Mouse (Mus musculus) heart, adult 2 months (tissue): ENCODE results near the gene Ackr3. TPM values are rescaled to one million over a fixed set of nuclear protein-coding genes. Genes with fewer than 3 reads are reported as not detected.

ENCODE experiments used
- DNase-seq, 2 experiments: peaks; one replicate each; pipeline ENCODE4 v3.0.0; 2021
- H3K27ac ChIP-seq: fragments of 200-600 bp; 2 replicates; pipeline ENCODE4 v1.8.1; 2022
- H3K27me3 ChIP-seq: fragments of 200-500 bp; 2 replicates; pipeline ENCODE4 v1.6.1; 2012; ENCODE audit warnings: mild to moderate bottlenecking, low read length, inconsistent platforms, mixed read lengths; ENCODE audit not compliant: control insufficient read depth, insufficient read depth
- H3K36me3 ChIP-seq: fragments of 200-500 bp; 2 replicates; pipeline ENCODE4 v1.6.1; 2012; ENCODE audit warnings: low read length, inconsistent platforms; ENCODE audit not compliant: control insufficient read depth, insufficient read depth
- H3K4me1 ChIP-seq: fragments of 200-500 bp; 2 replicates; pipeline ENCODE4 v1.6.1; 2011; ENCODE audit warnings: low read length; ENCODE audit not compliant: control insufficient read depth, insufficient read depth
- H3K4me3 ChIP-seq: fragments of 200-600 bp; 2 replicates; pipeline ENCODE4 v1.8.1; 2022
- H3K79me2 ChIP-seq: fragments of 200-500 bp; replicated peaks from 2 replicates; pipeline ENCODE4 v1.6.1; 2012; ENCODE audit warnings: mild to moderate bottlenecking, inconsistent platforms, low read length, moderate library complexity, mixed read lengths; ENCODE audit not compliant: control insufficient read depth, insufficient read depth
- H3K9ac ChIP-seq: fragments of 200-500 bp; 2 replicates; pipeline ENCODE4 v1.6.1; 2012; ENCODE audit warnings: low read depth, mild to moderate bottlenecking, control low read depth, inconsistent platforms, low read length, mixed read lengths
- CTCF ChIP-seq: fragments of 200-600 bp; IDR thresholded peaks from 2 replicates; pipeline ENCODE4 v1.8.1; 2022; ENCODE audit warnings: antibody characterized with exemption, mild to moderate bottlenecking, moderate library complexity
- EP300 ChIP-seq: fragments of 200-500 bp; IDR thresholded peaks from 2 replicates; pipeline ENCODE4 v1.6.1; 2011; ENCODE audit warnings: low read depth, low read length, control low read depth; ENCODE audit not compliant: insufficient read depth
- POLR2A ChIP-seq: fragments of 200-500 bp; IDR thresholded peaks from 2 replicates; pipeline ENCODE4 v1.6.1; 2011; ENCODE audit warnings: mild to moderate bottlenecking, low read depth, low read length, control low read depth; ENCODE audit not compliant: insufficient read depth
- WGBS: fragments of 180-500 bp; shearing (Covaris S2); methylation state at CpG from one replicate; pipeline ENCODE4 v1.1.7; 2018; 5-methylcytosine and 5-hydroxymethylcytosine counted together
- intact Hi-C: fragments of 180-260 bp; cut with DNase I; formaldehyde crosslinking; loops from one replicate; pipeline ENCODE4 v1.15.1; 2025
- polyA plus RNA-seq: library from polyadenylated mRNA; depleted of rRNA; stranded (reverse); fragments of >200 nt; gene quantifications from 2 replicates; pipeline ENCODE4 v1.2.3, GENCODE M21; 2012
- total RNA-seq, 2 experiments: library from RNA; stranded (reverse); gene quantifications; 2 replicates each; pipeline ENCODE4 v1.2.3; 2021

The Ackr3 gene
- total and polyA plus RNA-seq, 3 experiments: 56.5 to 186 (median 58.0) TPM

DNA sequence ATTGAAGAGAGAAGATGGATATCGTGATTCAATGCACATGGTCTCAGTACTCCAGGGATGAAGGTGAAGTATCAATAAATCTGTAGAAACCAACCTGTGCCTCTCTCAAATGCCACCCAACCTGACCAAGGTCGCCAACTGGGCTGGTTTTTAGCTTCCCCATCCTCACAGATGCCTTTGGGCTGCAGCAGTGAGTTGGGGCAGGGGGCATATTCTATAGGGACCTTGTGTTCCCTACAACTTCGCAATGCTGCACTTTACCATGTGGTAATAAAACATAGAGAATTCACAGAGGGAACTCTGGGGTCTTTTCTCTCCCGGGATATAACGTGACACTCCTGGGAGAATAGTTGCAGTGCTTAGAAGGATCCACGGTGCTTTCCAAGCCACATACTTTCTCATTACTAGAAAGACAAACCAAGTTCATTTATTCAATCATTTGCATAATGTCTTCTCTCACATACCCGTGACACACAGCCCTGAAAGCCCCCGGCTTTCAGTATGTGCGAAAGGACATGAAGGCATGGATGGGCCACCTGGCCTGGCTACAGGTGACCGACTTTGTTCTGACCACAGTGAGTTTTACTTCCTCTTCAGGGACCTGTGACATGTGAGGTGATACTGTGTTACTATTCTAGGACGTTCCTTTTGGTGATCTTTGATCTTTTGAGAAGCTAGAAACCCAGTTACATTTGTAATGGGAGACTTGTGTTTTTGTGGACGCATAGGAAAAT, 22.6 kb upstream of the Ackr3 start:
- TF ChIP-seq CTCF (no peak), POLR2A (no peak), EP300 (no peak)
- no peak for DNase-seq
- no peaks in the 10 kb centered on the region for H3K36me3 ChIP-seq
- H3K27ac ChIP-seq: no peak overlapping the region
- intact Hi-C loops: no loop called here
- H3K79me2 ChIP-seq: no peaks in the 10 kb centered on the region
- no peaks in the 10 kb centered on the region; the same call in 1 of the 2 replicates for H3K4me1 ChIP-seq
- no peak overlapping the region for H3K9ac ChIP-seq
- no peak overlapping the region for H3K4me3 ChIP-seq
- no peaks in the 10 kb centered on the region for H3K27me3 ChIP-seq
- whole genome bisulfite sequencing: 78% methylated on average over 12 of the region's 12 CpGs

DNA sequence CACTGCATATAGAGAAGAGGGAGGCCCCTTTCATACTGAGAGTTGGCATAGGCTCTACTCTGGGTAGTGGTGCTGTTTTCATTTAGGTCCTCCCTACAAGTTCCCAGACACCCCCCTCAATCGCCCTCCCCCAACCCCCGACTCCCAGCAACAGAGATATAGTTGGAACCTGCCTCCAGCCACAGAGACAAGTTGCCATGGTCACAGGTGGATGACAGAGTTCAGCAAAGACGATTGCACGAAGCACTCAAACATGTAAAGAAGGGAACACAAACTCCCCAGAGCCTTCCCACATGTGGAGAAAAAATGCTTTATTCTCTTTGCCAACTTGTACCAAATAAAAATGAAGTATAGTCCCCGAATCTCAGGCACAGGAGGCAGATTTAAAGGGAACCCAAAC, 21.3 kb upstream of the Ackr3 start:
- H3K4me3 ChIP-seq: no peak overlapping the region

DNA sequence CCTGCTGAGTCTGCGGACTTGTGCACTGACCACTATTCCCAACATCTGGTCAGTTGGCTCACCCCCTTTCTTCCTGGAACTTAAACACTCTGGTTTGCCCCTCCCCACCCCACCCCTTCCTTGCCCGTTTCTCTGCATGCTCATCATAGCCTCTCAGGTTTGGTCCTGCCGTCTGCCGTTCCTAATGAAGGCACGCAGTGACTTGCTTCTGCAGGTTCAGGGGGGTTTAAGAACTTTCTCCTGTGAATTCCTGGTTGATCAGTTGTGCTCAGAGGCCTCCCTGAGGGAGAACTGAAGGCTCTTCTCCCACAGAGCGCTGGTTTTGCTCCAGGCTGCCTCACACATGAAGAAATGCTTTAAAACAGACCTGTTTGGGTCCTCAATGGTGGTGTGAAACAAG, 20.2 kb upstream of the Ackr3 start:
- no peaks in the 10 kb centered on the region for H3K79me2 ChIP-seq
- intact Hi-C loops: no loop called here
- H3K27me3 ChIP-seq: no peaks in the 10 kb centered on the region
- no peak for TF ChIP-seq EP300
- no peak for TF ChIP-seq POLR2A
- TF ChIP-seq CTCF: no peak
- H3K4me3 ChIP-seq: no peak overlapping the region
- WGBS: 68% methylated on average over 6 of the region's 6 CpGs
- no peak overlapping the region for H3K27ac ChIP-seq
- H3K4me1 ChIP-seq: no peaks in the 10 kb centered on the region
- H3K36me3 ChIP-seq: no peaks in the 10 kb centered on the region
- no peak for DNase-seq
- no peak overlapping the region for H3K9ac ChIP-seq

More for the DNA sequence above, 21.3 kb upstream of the Ackr3 start:
- no peaks in the 10 kb centered on the region for H3K4me1 ChIP-seq
- H3K9ac ChIP-seq: no peak overlapping the region
- no peak for TF ChIP-seq POLR2A
- no peak for TF ChIP-seq CTCF
- no peak for TF ChIP-seq EP300
- no peaks in the 10 kb centered on the region for H3K27me3 ChIP-seq
- DNase-seq: no peak
- H3K27ac ChIP-seq: no peak overlapping the region
- H3K36me3 ChIP-seq: no peaks in the 10 kb centered on the region
- 54% methylated on average over 5 of the region's 5 CpGs for WGBS
- intact Hi-C loops: no loop called here
- H3K79me2 ChIP-seq: no peaks in the 10 kb centered on the region

DNA sequence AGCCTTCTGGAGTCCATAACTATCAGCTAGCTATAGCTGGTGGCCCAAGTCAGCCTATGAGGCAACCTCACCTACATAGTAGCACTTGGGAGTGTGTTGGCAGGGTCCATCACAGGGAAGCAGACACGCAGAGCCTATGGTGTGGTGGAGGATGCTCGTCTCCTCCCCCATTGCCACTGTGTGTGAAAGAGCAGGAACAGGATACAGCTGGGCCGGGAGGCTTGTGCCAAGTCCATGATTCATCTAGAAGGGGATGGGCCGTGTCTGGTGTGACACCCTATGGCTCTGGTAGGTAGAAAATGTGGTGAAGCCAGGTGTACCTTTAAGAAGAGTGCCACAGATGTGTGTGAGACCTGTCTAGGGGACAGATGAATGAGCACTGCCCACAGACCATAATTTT, 17.6 kb upstream of the Ackr3 start:
- TF ChIP-seq EP300 (no peak), POLR2A (no peak), CTCF (no peak)
- Histone ChIP-seq H3K27ac (no peak overlapping the region), H3K9ac (no peak overlapping the region), H3K4me1 (no peaks in the 10 kb centered on the region), H3K79me2 (no peaks in the 10 kb centered on the region), H3K4me3 (no peak overlapping the region), H3K27me3 (no peaks in the 10 kb centered on the region), H3K36me3 (no peaks in the 10 kb centered on the region)
- intact Hi-C loops: no loop called here
- WGBS: 30% methylated on average over 4 of the region's 4 CpGs
- DNase-seq: no peak

GRCm38 (mm10) chr1:90186874-90187273, 16.9 kb upstream of the Ackr3 start:
- Histone ChIP-seq H3K9ac (no peak overlapping the region), H3K27ac (no peak overlapping the region), H3K27me3 (no peaks in the 10 kb centered on the region), H3K4me3 (no peak overlapping the region), H3K79me2 (no peaks in the 10 kb centered on the region), H3K36me3 (no peaks in the 10 kb centered on the region), H3K4me1 (no peaks in the 10 kb centered on the region)
- intact Hi-C loops: no loop called here
- 84% methylated on average over 5 of the region's 5 CpGs for WGBS
- no peak for DNase-seq
- no peak for TF ChIP-seq POLR2A
- no peak for TF ChIP-seq EP300
- TF ChIP-seq CTCF: no peak

GRCm38 (mm10) chr1:90189046-90189445, 14.7 kb upstream of the Ackr3 start:
- Histone ChIP-seq H3K36me3 (no peaks in the 10 kb centered on the region), H3K9ac (no peak overlapping the region), H3K79me2 (no peaks in the 10 kb centered on the region), H3K27ac (no peak overlapping the region), H3K27me3 (no peaks in the 10 kb centered on the region), H3K4me3 (no peak overlapping the region), H3K4me1 (no peaks in the 10 kb centered on the region)
- intact Hi-C loops: no loop called here
- DNase-seq: no peak
- 95% methylated on average over 6 of the region's 6 CpGs for WGBS
- no peak for TF ChIP-seq EP300
- no peak for TF ChIP-seq CTCF
- no peak for TF ChIP-seq POLR2A
